Mouse (Mus musculus) erythroblast, embryonic 14.5 days (primary cell): ENCODE measurements around the gene Dnah7b.

Experiments
- GATA1 ChIP-seq: IDR thresholded peaks from 2 replicates; pipeline ENCODE4 v1.6.1; 2012; ENCODE audit warnings: low read length, inconsistent platforms, mixed read lengths
- TAL1 ChIP-seq: IDR thresholded peaks from 3 replicates; pipeline ENCODE4 v1.6.1; 2012; ENCODE audit warnings: low read length, inconsistent platforms, mixed read lengths

DNA sequence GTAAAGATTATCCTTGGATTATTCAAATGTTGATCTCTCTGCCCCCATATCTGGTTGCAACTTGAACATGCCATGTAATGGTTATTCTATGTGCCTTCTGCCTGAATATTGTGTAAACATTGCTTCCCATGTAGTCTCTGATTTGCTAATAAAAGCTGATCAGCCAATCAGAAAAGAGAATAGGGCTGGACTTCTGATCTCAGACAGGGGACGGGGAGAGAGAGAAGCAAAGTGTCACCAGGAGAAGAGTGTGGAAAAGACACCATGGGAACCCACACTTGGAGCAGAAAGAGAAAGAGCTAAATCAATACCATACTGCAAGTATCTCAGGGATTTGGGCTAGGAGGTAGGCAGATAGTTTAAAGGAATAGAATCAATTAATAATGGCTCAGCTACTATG, at the start of gene Dnah7b:
- TF ChIP-seq TAL1, result no peak
- no peak for TF ChIP-seq GATA1
